ENCODE assay signal across 27 mouse cellular contexts in the genomic region with DNA sequence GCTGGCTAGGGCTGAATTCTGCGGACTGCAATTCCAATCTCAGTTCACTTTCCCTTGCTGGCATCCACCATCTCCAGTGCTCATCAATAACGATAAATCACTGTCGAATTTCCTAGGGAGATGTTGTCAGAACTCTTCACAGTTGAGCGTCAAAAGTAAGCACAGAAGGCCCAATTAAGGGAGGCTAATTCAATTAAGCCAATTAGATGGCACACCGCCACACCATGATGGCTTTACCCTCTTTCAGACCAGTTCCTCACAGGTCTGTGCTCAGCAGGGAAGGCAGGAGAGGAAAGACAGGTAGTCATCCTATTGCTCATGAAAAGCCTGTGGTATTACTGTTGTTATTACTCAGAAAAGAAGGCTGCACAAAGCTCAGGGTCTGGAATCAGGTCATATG.
DNase-seq lines count a peak whose midpoint lies in the region; ATAC-seq and TF ChIP-seq lines count a peak whose summit lies in the region.
"Had no signal": no experiment of that assay in that cellular context is flagged by ENCODE, and none has a peak within 500 bp of the region (broad histone marks: within the 10 kb centered on the region; RNA-seq: fewer than 3 reads in every experiment).

No protein-coding gene starts in this region.

- H3K27ac ChIP-seq in hindbrain, embryonic 16.5 days (ENCODE audit: low read depth, low read length): no peak overlapping the region
- no peak overlapping the region for H3K27ac ChIP-seq in hindbrain, embryonic 10.5 days
- H3K27ac ChIP-seq: embryonic facial prominence, embryonic 13.5 days; forebrain, embryonic 10.5 days; heart, embryonic 15.5 days; intestine, embryonic 15.5 days; layer of hippocampus, adult 2 months; left cerebral cortex, adult 2 months; limb, embryonic 12.5 days; liver, embryonic 15.5 days; lung, embryonic 15.5 days; midbrain, embryonic 10.5 days had no signal

- peaks cover 6% of the 10 kb centered on the region; the same call in 1 of the 2 replicates for H3K36me3 ChIP-seq in hindbrain, embryonic 16.5 days (ENCODE audit: control insufficient read depth, insufficient read depth, low read length)
- H3K36me3 ChIP-seq in hindbrain, embryonic 10.5 days: peaks cover 91% of the 10 kb centered on the region
- H3K36me3 ChIP-seq: liver, embryonic 15.5 days had no signal

- H3K4me3 ChIP-seq in hindbrain, embryonic 16.5 days (ENCODE audit: low read length): no peak overlapping the region
- no peak overlapping the region for H3K4me3 ChIP-seq in hindbrain, embryonic 10.5 days
- H3K4me3 ChIP-seq: embryonic facial prominence, embryonic 13.5 days; forebrain, embryonic 10.5 days; heart, embryonic 15.5 days; hindbrain, embryonic 15.5 days; intestine, embryonic 15.5 days; layer of hippocampus, adult 2 months; left cerebral cortex, adult 2 months; limb, embryonic 12.5 days; liver, embryonic 15.5 days; lung, embryonic 15.5 days; midbrain, embryonic 10.5 days; myocyte had no signal

- peaks cover 3% of the 10 kb centered on the region; the same call in 1 of the 2 replicates for H3K4me1 ChIP-seq in hindbrain, embryonic 16.5 days (ENCODE audit: control insufficient read depth, insufficient read depth, low read depth, low read length)
- no peaks in the 10 kb centered on the region for H3K4me1 ChIP-seq in hindbrain, embryonic 10.5 days (replicated peaks)
- H3K4me1 ChIP-seq: intestine, embryonic 15.5 days; limb, embryonic 12.5 days; lung, embryonic 15.5 days; midbrain, embryonic 10.5 days had no signal

- H3K9ac ChIP-seq in hindbrain, embryonic 16.5 days (ENCODE audit: low read depth, low read length): no peak overlapping the region
- H3K9ac ChIP-seq: embryonic facial prominence, embryonic 13.5 days; heart, embryonic 15.5 days; hindbrain, embryonic 15.5 days; intestine, embryonic 15.5 days; limb, embryonic 12.5 days; liver, embryonic 15.5 days; lung, embryonic 15.5 days had no signal

- POLR2A ChIA-PET in Patski (lab: Charles Lee): no interaction called here

- no peak for TF ChIP-seq POLR2A in brain, embryonic 14.5 days (IDR thresholded peaks at IDR 0.05; ENCODE audit: borderline replicate concordance, extremely low read depth, insufficient read depth, insufficient read length, poor library complexity, severe bottlenecking)

- peak; percentile 22 to 51 for DNase-seq in cerebellum, postnatal 25 days
- no peak for DNase-seq in cerebellum, adult 11-12 months
- DNase-seq in hindbrain, embryonic 10.5 days (ENCODE audit: low spot score): no peak
- no peak for DNase-seq in Patski (ENCODE audit: low read depth, low spot score)
- DNase-seq in brain, embryonic 14.5 days (ENCODE audit: low read depth): peak; percentile 43
- DNase-seq in lung, adult 18-20 months: no peak
- DNase-seq: adrenal gland, postnatal 14 days; B cell, adult 2 months; gastrocnemius, postnatal 14 days; kidney, adult 2 months; kidney, postnatal 36 days; thymus, adult 2 months; thymus, postnatal 4 days had no signal

- TF ChIP-seq CTCF in Patski (IDR thresholded peaks at IDR 0.05): no peak
- TF ChIP-seq CTCF in brain, embryonic 14.5 days (IDR thresholded peaks at IDR 0.05; ENCODE audit: borderline replicate concordance, extremely low read depth, insufficient read depth, insufficient read length): no peak

- in situ Hi-C loops in Patski (cut with MboI; ENCODE audit: low pct_unique_long_range_greater_than_20kb): no loop called here

- CTCF ChIA-PET in Patski (lab: Charles Lee): no interaction called here

- no peak overlapping the region for H3K4me2 ChIP-seq in hindbrain, embryonic 16.5 days (ENCODE audit: low read length)
- H3K4me2 ChIP-seq: embryonic facial prominence, embryonic 13.5 days; heart, embryonic 15.5 days; hindbrain, embryonic 15.5 days; intestine, embryonic 15.5 days; limb, embryonic 12.5 days; liver, embryonic 15.5 days; lung, embryonic 15.5 days had no signal

- no peaks in the 10 kb centered on the region for H3K9me3 ChIP-seq in hindbrain, embryonic 16.5 days (ENCODE audit: control insufficient read depth, low read length)
- no peaks in the 10 kb centered on the region for H3K9me3 ChIP-seq in hindbrain, embryonic 10.5 days
- H3K9me3 ChIP-seq: embryonic facial prominence, embryonic 13.5 days; forebrain, embryonic 10.5 days; heart, embryonic 15.5 days; hindbrain, embryonic 15.5 days; intestine, embryonic 15.5 days; limb, embryonic 12.5 days; liver, embryonic 15.5 days; lung, embryonic 15.5 days; midbrain, embryonic 10.5 days had no signal

- 49% methylated on average over 5 of the region's 5 CpGs for WGBS in hindbrain, embryonic 16.5 days
- 83% methylated on average over 5 of the region's 5 CpGs for WGBS in hindbrain, embryonic 10.5 days

- peak; percentile 17; the same call in 1 of the 2 replicates for ATAC-seq in hindbrain, embryonic 16.5 days
- peak; percentile 32 for ATAC-seq in Patski
- ATAC-seq: intestine, embryonic 15.5 days; midbrain, embryonic 16.5 days had no signal

- no peaks in the 10 kb centered on the region for H3K27me3 ChIP-seq in hindbrain, embryonic 16.5 days (replicated peaks; ENCODE audit: control insufficient read depth, insufficient read depth, low read length)
- H3K27me3 ChIP-seq in hindbrain, embryonic 10.5 days (ENCODE audit: insufficient read depth, poor library complexity, severe bottlenecking): no peaks in the 10 kb centered on the region
- no peaks in the 10 kb centered on the region for H3K27me3 ChIP-seq in Patski
- H3K27me3 ChIP-seq: embryonic facial prominence, embryonic 13.5 days; heart, embryonic 15.5 days; hindbrain, embryonic 15.5 days; intestine, embryonic 15.5 days; limb, embryonic 12.5 days; liver, embryonic 15.5 days; lung, embryonic 15.5 days had no signal

Comparison
In these comparisons a context has a peak if more than half of its experiments do, and no peak if none do; other contexts are left out.
1. DNase-seq: peak in cerebellum, postnatal 25 days (2 of 2) and brain, embryonic 14.5 days (single experiment); none in cerebellum, adult 11-12 months (single experiment), hindbrain, embryonic 10.5 days (single experiment), Patski (single experiment) and lung, adult 18-20 months (0 of 2).